Mouse (Mus musculus): Measurements from ENCODE around the gene 9530003J23Rik. TPM values are rescaled to one million over a fixed set of nuclear protein-coding genes. Genes with fewer than 3 reads are reported as not detected.

9530003J23Rik gene
- polyA plus RNA-seq (2012; rRNA removed; ENCODE audit: low replicate concordance) = not detected in 2 replicates

DNA sequence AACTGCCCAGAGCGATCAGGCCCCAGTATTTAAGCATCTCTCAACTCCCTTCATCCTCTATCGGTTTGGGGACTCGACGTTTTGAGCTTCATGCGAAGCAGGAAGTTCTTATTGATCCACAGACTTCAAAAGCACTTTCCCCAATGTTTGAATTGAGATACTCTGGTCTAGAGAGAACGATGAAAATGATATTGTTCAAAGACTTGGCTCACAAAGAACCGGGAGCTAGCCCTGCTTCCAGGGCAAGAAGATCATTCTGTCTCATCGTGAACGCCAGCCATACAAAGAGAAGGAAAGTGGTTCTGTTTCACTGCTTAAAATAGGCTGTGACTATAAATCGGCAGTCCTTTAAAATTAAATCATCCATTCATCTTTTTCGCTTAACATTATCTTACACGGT, at the start of gene 9530003J23Rik:
Gene 9530003J23Rik (minus strand): TSS at position 101 of the 400 bp plus-strand sequence.

DNA sequence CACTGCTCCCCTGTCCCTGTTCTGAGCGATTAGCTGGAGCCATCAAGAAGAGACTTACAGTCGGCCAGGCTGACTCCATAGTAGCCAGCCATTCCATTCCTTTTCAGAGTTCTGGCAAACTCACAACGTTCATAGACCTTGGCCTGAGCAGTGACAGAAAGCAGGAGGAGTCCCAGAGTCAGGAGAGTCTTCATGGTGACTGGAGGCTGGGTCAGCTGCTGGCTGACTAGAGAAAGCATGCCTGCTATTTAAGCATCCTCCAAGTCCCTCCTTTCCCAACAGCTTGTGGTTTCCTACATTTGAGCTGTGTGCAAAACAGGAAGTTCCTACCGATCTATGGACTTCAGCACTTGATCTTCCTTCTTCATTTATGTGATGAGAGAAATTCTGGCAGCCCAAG, 43.5 kb upstream of the 9530003J23Rik start, which contains the start of gene Lyz2:
Gene Lyz2 (minus strand): TSS at position 273 of the 400 bp plus-strand sequence.

DNA sequence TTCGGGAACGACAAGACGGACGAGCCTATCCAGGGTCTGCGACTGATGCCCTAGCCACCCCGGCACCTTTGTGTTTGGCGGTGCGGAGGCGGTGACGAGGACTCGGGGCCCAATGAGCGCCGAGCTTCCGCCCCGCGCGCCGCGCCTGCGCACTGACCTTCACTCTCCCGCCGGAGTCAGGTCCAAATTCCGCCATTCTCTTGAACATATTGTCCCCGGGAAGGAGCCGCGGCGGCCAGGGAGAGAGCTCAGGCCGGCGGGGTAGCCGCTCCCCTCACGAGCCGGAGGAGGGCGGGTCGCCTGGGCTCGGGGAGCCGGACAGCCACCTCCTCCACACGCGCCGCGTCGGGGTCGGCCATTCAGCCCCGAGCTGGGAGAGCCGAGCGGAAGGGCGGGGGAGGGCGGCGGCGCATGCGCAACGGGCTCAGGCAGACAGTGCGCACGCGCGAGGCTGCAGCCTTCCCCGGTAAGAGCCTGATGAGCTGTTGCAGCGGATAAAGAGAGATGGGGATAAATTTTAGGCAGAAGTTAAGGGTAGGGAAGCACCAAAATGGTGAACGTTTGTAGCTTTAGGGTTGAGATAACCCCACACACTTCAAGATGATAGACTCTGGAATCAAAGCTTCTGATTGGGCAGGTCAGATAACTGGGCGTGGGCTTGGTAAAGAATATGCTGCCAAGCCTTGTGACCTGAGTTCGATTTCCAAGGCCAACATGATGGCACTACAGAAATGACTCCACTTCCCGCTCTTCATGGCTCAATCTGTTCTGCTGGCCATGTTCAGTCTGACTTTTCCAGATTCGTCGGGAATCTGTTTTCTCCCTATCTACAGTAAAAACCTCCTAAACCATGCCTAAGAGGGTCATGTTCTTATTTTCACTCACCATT, 14.2 kb downstream of the 9530003J23Rik start, which contains the start of gene Yeats4:
Gene Yeats4 (minus strand): TSS at position 406 of the 889 bp plus-strand sequence.

Other genes starting within 250 kb of the 9530003J23Rik start
- gene Lrrc10, start 193.4 kb downstream of the 9530003J23Rik start, polyA plus RNA-seq (2012; rRNA removed; ENCODE audit: low replicate concordance) = not detected in 2 replicates
- gene Cct2, start 174.9 kb downstream of the 9530003J23Rik start, polyA plus RNA-seq (2012; rRNA removed; ENCODE audit: low replicate concordance) = 16.4 and 17.2 TPM in 2 replicates
- gene Frs2, start 90.2 kb downstream of the 9530003J23Rik start, polyA plus RNA-seq (2012; rRNA removed; ENCODE audit: low replicate concordance) = 2.4 and 2.8 TPM in 2 replicates
- 22.3 and 26.8 TPM in 2 replicates for gene Yeats4, start 14.2 kb downstream of the 9530003J23Rik start, polyA plus RNA-seq (2012; rRNA removed; ENCODE audit: low replicate concordance)
- gene Lyz2, start 43.6 kb upstream of the 9530003J23Rik start, polyA plus RNA-seq (2012; rRNA removed; ENCODE audit: low replicate concordance) = 24.2 and 36.9 TPM in 2 replicates
- gene Lyz1, start 54.2 kb upstream of the 9530003J23Rik start, polyA plus RNA-seq (2012; rRNA removed; ENCODE audit: low replicate concordance) = 570 and 1,587 TPM in 2 replicates
- 27.4 and 33.8 TPM in 2 replicates for gene Cpsf6, start 141.3 kb upstream of the 9530003J23Rik start, polyA plus RNA-seq (2012; rRNA removed; ENCODE audit: low replicate concordance)

Measured in duodenum, adult 2 months (tissue).